Mouse (Mus musculus) liver, embryonic 14.5 days (tissue): ENCODE data around the gene Mdm2.

Experiments used
- CTCF ChIP-seq: IDR thresholded peaks from 2 replicates; pipeline ENCODE4 v1.5.1; 2016; ENCODE audit warnings: antibody characterized with exemption, low read depth, control low read depth
- EP300 ChIP-seq: IDR thresholded peaks from 2 replicates; pipeline ENCODE4 v1.6.1; 2016; ENCODE audit warnings: antibody characterized with exemption, low read depth

DNA sequence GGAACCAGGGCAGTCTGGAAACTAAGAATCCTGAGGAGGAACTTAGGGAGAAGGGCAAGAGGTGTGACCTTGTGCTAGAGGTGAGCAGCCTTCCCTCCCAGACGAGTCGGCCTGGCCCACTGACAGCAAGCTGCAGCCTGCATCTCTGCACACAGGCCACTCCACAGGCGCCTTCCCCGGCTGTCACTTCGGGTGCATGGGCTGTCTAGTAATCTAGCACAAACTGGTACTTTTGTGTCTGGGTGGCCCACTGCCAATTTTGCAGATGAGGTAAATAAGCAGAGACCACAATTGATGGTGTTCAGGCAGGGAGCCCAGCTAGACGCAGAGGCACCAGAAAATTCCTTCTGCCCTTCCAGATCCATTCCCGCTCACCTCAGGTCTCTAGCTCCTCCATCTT lies 37.9 kb downstream of the Mdm2 start:
- TF ChIP-seq CTCF, result no peak
- no peak for TF ChIP-seq EP300
